Mouse (Mus musculus): ENCODE measurements around the gene Snorc.

Snorc gene

DNA sequence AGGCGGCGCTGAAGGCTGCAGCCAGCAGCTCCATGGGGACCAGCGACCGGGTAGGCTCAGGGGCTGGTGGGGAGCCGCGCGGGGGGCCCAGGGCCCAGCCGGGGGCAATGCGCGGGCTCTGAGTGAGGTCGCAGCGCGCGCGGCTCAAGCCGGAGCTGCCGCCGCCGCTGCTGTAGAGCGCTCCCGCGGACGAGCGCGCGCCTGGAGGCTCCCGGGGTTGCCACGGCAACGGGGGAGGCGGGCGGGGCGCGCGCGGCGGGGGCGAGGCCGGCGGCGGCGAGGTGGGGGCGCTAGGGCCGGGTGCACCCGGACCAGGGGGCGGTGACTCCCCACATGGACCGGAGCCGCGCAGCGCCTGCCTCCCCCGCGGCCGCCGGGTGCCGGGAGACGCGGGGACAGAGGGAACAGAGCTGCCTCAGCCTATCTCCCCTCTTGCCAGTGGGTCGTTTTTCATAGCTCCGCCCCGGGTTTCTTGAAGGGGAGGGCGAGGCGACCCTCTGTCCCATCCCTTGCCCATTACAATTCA lies 40.2 kb downstream of the Snorc start:
- peak; percentile 74 to 80 for DNase-seq

DNA sequence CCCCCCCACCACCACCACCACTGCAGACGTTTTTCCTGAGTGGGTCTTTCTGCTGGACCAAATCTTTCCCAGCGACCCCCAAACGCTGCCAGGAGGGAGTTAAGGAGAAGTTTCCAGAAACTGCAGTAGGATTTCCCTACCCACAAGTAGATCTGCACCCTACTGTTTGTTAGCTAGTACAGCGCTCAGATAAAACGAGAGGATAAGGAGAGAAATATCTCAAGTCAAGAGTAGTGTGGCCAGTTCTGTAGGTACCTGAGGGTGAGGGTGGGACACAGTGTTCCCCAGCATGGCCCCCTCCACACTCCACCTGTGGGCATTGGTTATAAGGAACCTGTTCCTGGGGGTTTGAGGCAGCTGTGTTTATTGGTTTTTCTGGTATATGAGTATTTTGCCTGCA lies 40.8 kb downstream of the Snorc start:
- no peak for DNase-seq

DNA sequence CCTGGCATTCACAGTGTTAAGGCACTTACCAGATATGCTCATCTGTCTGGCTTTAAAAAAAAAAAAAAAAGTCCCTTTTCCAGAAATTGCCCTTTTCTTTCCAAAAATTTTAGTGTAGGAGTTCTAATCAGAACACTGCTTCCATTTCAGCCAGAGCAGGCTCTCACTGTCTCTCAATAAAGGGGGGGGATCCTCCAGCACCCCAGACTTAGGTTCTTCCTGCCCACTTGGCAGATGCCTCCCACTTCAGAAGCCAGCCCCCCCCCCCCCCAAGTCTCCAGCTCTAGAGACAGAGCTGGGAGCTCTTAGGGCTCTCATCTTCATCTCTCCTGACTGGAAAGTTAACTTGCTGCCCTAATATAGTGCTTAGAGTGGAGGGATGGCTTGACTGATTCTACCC lies 50.4 kb downstream of the Snorc start:
- no peak for DNase-seq

DNA sequence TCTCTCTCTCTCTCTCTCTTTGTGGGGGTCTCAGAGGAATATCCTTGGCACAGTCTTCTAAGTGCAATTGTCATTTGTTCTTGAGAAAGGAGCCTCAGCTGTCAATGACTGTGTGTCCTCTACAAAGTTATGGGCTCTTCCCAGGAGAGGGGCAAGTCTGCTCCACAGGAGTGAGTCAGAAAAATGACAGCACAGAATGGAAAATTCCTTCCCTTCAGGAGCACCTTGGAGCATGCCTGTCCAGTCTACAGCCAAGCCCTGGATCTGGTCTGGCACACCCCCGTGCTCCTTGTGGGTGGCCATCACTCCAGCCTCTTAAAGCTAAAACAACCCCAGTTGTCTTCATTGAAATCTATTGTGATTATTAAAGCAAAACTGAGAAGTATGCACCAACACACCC lies 51.5 kb downstream of the Snorc start:
- DNase-seq: no peak

DNA sequence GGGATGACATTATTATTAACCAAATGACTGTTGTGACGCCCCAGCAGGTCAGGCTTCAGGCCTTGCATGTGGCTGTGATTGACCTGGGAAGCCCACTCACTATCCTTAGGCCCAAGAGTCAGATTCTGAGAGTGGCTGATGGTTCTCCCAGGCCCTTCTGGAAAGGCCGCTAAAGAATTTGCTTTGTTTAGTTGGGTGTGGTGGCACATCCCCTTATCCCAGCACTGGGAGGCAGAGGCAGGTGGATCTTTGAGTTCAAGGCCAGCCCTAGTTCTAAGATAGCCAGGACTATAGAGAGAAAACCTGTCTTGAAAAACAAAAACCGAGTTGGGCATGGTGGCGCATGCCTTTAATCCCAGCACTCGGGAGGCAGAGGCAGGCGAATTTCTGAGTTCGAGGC lies 55.0 kb downstream of the Snorc start:
- DNase-seq: no peak

Measured in kidney, postnatal 4 days (tissue).